Mouse (Mus musculus) G1E (cell line): ENCODE data around the gene Mapk8ip3. TPM values are rescaled to one million over a fixed set of nuclear protein-coding genes. Genes with fewer than 3 reads are reported as not detected.

Experiments used
- ATAC-seq: 2 replicates; pipeline ENCODE4 v1.8.0; 2016; ENCODE audit warnings: mild to moderate bottlenecking; ENCODE audit not compliant: insufficient number of reproducible peaks, poor library complexity, low FRiP score, severe bottlenecking; ENCODE audit errors: extremely low read depth
- DNase-seq: peaks from one replicate; pipeline ENCODE4 v3.0.0; 2012; ENCODE audit warnings: low spot score
- H3K27me3 ChIP-seq: 2 replicates; pipeline ENCODE4 v1.6.1; 2012; ENCODE audit warnings: mild to moderate bottlenecking, low read length, inconsistent platforms; ENCODE audit not compliant: insufficient read depth
- H3K36me3 ChIP-seq: replicated peaks from 2 replicates; pipeline ENCODE3; 2012; ENCODE audit warnings: mild to moderate bottlenecking, inconsistent platforms
- H3K4me1 ChIP-seq: 2 replicates; pipeline ENCODE4 v1.6.1; 2012; ENCODE audit warnings: low read depth, low read length, inconsistent platforms, mixed read lengths; ENCODE audit not compliant: insufficient read depth
- H3K4me3 ChIP-seq: 2 replicates; pipeline ENCODE4 v1.5.1; 2012; ENCODE audit warnings: low read depth, mild to moderate bottlenecking, inconsistent platforms, low read length, moderate library complexity, mixed read lengths
- H3K9me3 ChIP-seq: replicated peaks from 2 replicates; pipeline ENCODE4 v1.6.1; 2012; ENCODE audit warnings: inconsistent platforms
- CTCF ChIP-seq: IDR thresholded peaks from 2 replicates; pipeline ENCODE4 v1.5.1; 2012; ENCODE audit warnings: low read depth, low read length, inconsistent platforms, mixed read lengths
- GATA1 ChIP-seq: IDR thresholded peaks from 2 replicates; pipeline ENCODE4 v1.6.1; 2012; ENCODE audit warnings: borderline replicate concordance, low read length, inconsistent platforms, mixed read lengths
- GATA2 ChIP-seq: IDR thresholded peaks from 2 replicates; pipeline ENCODE4 v1.6.1; 2012; ENCODE audit warnings: low read depth, low read length, inconsistent platforms, borderline replicate concordance
- POLR2AphosphoS5 ChIP-seq: IDR thresholded peaks from 2 replicates; pipeline ENCODE4 v1.6.1; 2012; ENCODE audit warnings: low read depth, low read length, inconsistent platforms; ENCODE audit not compliant: insufficient replicate concordance
- TAL1 ChIP-seq: conservative IDR thresholded peaks from 2 replicates; pipeline ENCODE4 v1.6.1; 2012; ENCODE audit warnings: low read depth, low read length, inconsistent platforms, mixed read lengths
- polyA plus RNA-seq: library from polyadenylated mRNA; stranded (reverse); fragments of >175 nt; gene quantifications from 2 replicates; pipeline ENCODE4 v1.2.3, GENCODE M21; 2012
- total RNA-seq, 2 experiments: library from RNA; stranded (forward) in 1 of 2; stranded (reverse) in 1 of 2; fragments of 200-1000 nt in 1 of 2; fragments of >200 nt in 1 of 2; fragmentation: Nextera tagmentation in 1 of 2; gene quantifications; 2 replicates each; pipeline ENCODE4 v1.2.3; 2014 to 2017

Gene Mapk8ip3
- total and polyA plus RNA-seq, 3 experiments, result 32.4 to 122 (median 39.7) TPM

- peak overlapping the region; percentile 92; the same call in 1 of the 2 replicates for H3K4me3 ChIP-seq
- H3K27me3 ChIP-seq, result no peaks in the 10 kb centered on the region
- no peak for DNase-seq
- peaks cover 77% of the 10 kb centered on the region for H3K4me1 ChIP-seq
- H3K9me3 ChIP-seq, result no peaks in the 10 kb centered on the region
- H3K36me3 ChIP-seq, result peaks cover 84% of the 10 kb centered on the region
- TF ChIP-seq TAL1, result no peak
- no peak for TF ChIP-seq CTCF
- no peak for TF ChIP-seq GATA1
- no peak for TF ChIP-seq GATA2
- no peak for TF ChIP-seq POLR2AphosphoS5
- no peak for ATAC-seq
These were observed 43.5 kb downstream of the Mapk8ip3 start for GRCm38 (mm10) chr17:24893276-24893675.

DNA sequence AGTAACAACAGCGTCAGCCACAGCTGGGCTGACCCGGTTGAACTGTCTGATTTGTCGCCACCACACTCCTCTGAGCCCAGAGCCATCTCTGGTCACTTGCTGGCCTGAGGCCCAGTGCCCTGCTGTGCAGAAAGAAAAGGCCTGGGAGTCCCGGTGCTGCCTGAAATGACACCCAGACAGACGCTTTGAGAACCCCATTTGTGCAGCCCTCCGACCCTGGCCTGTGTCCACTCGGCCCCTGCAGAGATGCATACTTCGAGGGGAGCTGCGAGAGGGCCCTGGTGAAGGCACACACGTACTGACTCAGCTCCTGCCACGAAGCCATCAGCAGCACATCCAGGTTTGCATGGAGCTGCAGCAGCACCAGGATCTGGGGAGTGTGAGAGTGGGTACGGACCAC, 44.0 kb downstream of the Mapk8ip3 start:
- Histone ChIP-seq H3K4me1 (peaks cover 76% of the 10 kb centered on the region), H3K36me3 (peaks cover 83% of the 10 kb centered on the region)

DNA sequence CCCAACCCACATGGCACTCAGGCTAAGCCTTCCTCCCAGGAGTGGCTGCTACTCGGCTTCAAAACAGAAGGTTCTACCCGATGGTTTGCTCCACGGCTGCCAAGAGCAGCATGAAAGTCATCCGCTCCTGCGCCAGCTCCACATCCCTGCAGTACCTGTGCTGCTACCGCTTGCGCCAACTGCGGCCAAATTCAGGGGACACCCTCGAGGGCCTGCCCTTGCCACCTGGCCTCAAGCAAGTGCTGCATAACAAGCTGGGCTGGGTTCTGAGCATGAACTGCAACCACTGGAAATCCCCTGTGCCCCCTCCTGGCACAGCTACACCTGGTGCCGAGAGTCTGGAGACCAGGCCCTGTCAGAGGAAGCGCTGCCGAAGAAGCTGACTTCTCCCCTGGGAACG, 45.5 kb downstream of the Mapk8ip3 start:
- Histone ChIP-seq H3K9me3 (no peaks in the 10 kb centered on the region), H3K4me3 (no peak overlapping the region; the same call in 1 of the 2 replicates), H3K4me1 (peaks cover 71% of the 10 kb centered on the region), H3K36me3 (peaks cover 74% of the 10 kb centered on the region), H3K27me3 (no peaks in the 10 kb centered on the region)
- TF ChIP-seq GATA2 (no peak), GATA1 (no peak), POLR2AphosphoS5 (no peak), CTCF (no peak), TAL1 (no peak)
- DNase-seq, result no peak
- ATAC-seq, result no peak

More for the DNA sequence above, 44.0 kb downstream of the Mapk8ip3 start:
- Histone ChIP-seq H3K4me3 (peak overlapping the region; percentile 45; the same call in 1 of the 2 replicates), H3K27me3 (no peaks in the 10 kb centered on the region), H3K9me3 (no peaks in the 10 kb centered on the region)
- DNase-seq, result no peak
- TF ChIP-seq GATA1 (no peak), GATA2 (no peak), TAL1 (no peak)
- ATAC-seq, result no peak

DNA sequence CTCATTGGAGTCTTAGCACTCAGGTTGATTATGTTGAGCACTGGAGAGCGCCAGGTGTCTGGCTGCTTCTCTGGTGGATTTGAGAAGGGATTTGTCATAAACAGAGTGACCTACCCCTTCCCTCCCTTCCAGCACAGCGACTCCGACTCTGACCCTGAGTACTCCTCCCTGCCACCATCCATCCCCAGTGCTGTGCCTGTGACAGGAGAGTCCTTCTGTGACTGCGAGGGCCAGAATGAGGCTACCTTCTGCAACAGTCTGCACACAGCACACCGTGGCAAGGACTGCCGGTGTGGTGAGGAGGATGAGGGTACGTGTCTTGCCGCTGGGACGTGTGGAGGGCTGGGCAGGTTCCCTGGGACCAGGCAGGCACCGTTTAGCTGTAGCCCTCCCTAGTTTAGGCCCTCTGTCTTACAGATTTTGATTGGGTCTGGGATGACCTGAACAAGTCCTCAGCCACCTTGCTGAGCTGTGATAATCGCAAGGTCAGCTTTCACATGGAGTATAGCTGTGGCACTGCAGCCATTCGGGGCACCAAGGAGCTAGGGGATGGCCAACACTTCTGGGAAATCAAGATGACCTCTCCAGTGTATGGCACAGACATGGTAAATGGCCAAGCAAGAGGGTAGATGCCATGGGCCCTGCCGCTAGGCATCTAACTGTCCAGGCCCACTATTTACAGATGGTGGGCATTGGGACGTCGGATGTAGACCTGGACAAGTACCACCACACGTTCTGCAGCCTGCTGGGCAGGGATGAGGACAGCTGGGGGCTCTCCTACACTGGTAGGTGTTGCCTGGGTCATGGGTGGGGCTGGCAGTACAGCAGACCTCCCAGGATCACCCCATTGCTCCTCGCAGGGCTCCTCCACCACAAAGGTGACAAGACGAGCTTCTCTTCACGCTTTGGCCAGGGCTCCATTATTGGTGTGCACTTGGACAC, 46.4 kb downstream of the Mapk8ip3 start:
- peak overlapping the region; percentile 4; the same call in 1 of the 2 replicates for H3K4me3 ChIP-seq

GRCm38 (mm10) chr17:24888862-24889261, 47.9 kb downstream of the Mapk8ip3 start:
- peaks cover 74% of the 10 kb centered on the region for H3K4me1 ChIP-seq
- H3K36me3 ChIP-seq, result peaks cover 77% of the 10 kb centered on the region
- ATAC-seq (no peak), DNase-seq (no peak)
- TF ChIP-seq GATA1, result no peak
- peak; percentile 78; the same call in 1 of the 2 replicates for TF ChIP-seq POLR2AphosphoS5
- TF ChIP-seq TAL1, result no peak
- TF ChIP-seq GATA2, result no peak
- TF ChIP-seq CTCF, result no peak
- no peaks in the 10 kb centered on the region for H3K27me3 ChIP-seq
- H3K4me3 ChIP-seq, result no peak overlapping the region
- no peaks in the 10 kb centered on the region for H3K9me3 ChIP-seq

More for the DNA sequence above, 46.4 kb downstream of the Mapk8ip3 start:
- peaks cover 68% of the 10 kb centered on the region for H3K36me3 ChIP-seq
- no peaks in the 10 kb centered on the region for H3K27me3 ChIP-seq
- DNase-seq (no peak), ATAC-seq (no peak)
- TF ChIP-seq TAL1 (no peak), POLR2AphosphoS5 (no peak), CTCF (no peak), GATA2 (no peak), GATA1 (no peak)
- no peaks in the 10 kb centered on the region for H3K9me3 ChIP-seq
- H3K4me1 ChIP-seq, result peaks cover 67% of the 10 kb centered on the region

DNA sequence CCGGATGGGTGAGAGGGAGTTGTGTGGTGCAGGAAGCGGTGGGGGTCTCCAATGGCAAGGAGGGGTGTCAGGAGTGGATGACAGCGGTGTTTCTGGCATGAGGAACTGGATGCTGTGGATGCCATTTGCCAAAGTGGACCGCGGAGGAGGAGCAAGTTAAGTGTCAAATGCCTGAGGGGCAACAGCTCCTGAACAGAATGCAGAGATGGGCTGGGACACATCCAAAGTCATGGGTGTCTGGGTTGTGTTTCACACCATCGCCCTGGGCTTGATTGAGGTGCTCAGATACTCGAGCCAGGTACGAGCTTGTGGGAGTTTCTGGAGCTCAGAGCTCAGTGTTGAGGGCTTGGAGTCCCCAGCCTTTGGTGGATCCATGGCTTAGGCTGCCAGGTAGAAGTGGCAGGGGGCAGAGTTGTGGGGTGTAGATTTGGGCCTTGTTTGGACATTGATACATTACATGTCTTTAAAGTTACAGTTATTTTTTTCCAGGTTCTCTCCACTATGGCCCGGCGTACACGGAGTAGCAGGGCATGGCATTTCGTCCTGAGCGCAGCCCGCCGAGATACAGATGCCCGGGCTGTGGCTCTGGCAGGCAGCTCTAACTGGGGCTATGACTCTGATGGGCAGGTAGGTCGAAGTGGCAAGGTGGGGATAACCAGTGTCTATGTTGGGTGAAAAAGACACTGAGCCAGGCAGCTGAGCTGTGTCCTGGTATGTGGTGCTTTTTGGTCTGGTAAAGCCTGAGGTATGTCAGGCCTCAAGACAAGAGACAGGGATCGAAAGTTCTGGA, 49.3 kb downstream of the Mapk8ip3 start:
- DNase-seq, result peak; percentile 42
- ATAC-seq, result no peak
- Histone ChIP-seq H3K4me1 (peaks cover 74% of the 10 kb centered on the region), H3K36me3 (peaks cover 77% of the 10 kb centered on the region), H3K27me3 (no peaks in the 10 kb centered on the region), H3K9me3 (no peaks in the 10 kb centered on the region), H3K4me3 (peak overlapping the region; percentile 95)
- no peak for TF ChIP-seq GATA2
- TF ChIP-seq CTCF, result no peak
- TF ChIP-seq POLR2AphosphoS5, result no peak
- TF ChIP-seq GATA1, result no peak
- no peak for TF ChIP-seq TAL1
